Mouse (Mus musculus) G1E (cell line): ENCODE measurements around the gene Ptprc. TPM values are rescaled to one million over a fixed set of nuclear protein-coding genes. Genes with fewer than 3 reads are reported as not detected.

Source experiments
- ATAC-seq: 2 replicates; pipeline ENCODE4 v1.8.0; 2016; ENCODE audit warnings: mild to moderate bottlenecking; ENCODE audit not compliant: insufficient number of reproducible peaks, poor library complexity, low FRiP score, severe bottlenecking; ENCODE audit errors: extremely low read depth
- DNase-seq: peaks from one replicate; pipeline ENCODE4 v3.0.0; 2012; ENCODE audit warnings: low spot score
- H3K27me3 ChIP-seq: 2 replicates; pipeline ENCODE4 v1.6.1; 2012; ENCODE audit warnings: mild to moderate bottlenecking, low read length, inconsistent platforms; ENCODE audit not compliant: insufficient read depth
- H3K36me3 ChIP-seq: replicated peaks from 2 replicates; pipeline ENCODE3; 2012; ENCODE audit warnings: mild to moderate bottlenecking, inconsistent platforms
- H3K4me1 ChIP-seq: 2 replicates; pipeline ENCODE4 v1.6.1; 2012; ENCODE audit warnings: low read depth, low read length, inconsistent platforms, mixed read lengths; ENCODE audit not compliant: insufficient read depth
- H3K4me3 ChIP-seq: 2 replicates; pipeline ENCODE4 v1.5.1; 2012; ENCODE audit warnings: low read depth, mild to moderate bottlenecking, inconsistent platforms, low read length, moderate library complexity, mixed read lengths
- H3K9me3 ChIP-seq: replicated peaks from 2 replicates; pipeline ENCODE4 v1.6.1; 2012; ENCODE audit warnings: inconsistent platforms
- CTCF ChIP-seq: IDR thresholded peaks from 2 replicates; pipeline ENCODE4 v1.5.1; 2012; ENCODE audit warnings: low read depth, low read length, inconsistent platforms, mixed read lengths
- GATA1 ChIP-seq: IDR thresholded peaks from 2 replicates; pipeline ENCODE4 v1.6.1; 2012; ENCODE audit warnings: borderline replicate concordance, low read length, inconsistent platforms, mixed read lengths
- GATA2 ChIP-seq: IDR thresholded peaks from 2 replicates; pipeline ENCODE4 v1.6.1; 2012; ENCODE audit warnings: low read depth, low read length, inconsistent platforms, borderline replicate concordance
- POLR2AphosphoS5 ChIP-seq: IDR thresholded peaks from 2 replicates; pipeline ENCODE4 v1.6.1; 2012; ENCODE audit warnings: low read depth, low read length, inconsistent platforms; ENCODE audit not compliant: insufficient replicate concordance
- TAL1 ChIP-seq: conservative IDR thresholded peaks from 2 replicates; pipeline ENCODE4 v1.6.1; 2012; ENCODE audit warnings: low read depth, low read length, inconsistent platforms, mixed read lengths
- polyA plus RNA-seq: library from polyadenylated mRNA; stranded (reverse); fragments of >175 nt; gene quantifications from 2 replicates; pipeline ENCODE4 v1.2.3, GENCODE M21; 2012
- total RNA-seq, 2 experiments: library from RNA; stranded (forward) in 1 of 2; stranded (reverse) in 1 of 2; fragments of 200-1000 nt in 1 of 2; fragments of >200 nt in 1 of 2; fragmentation: Nextera tagmentation in 1 of 2; gene quantifications; 2 replicates each; pipeline ENCODE4 v1.2.3; 2014 to 2017

The Ptprc gene
- not detected in 2 replicates for total RNA-seq (2014; fragmentation: Nextera tagmentation)
- total RNA-seq (2017): 0.41 and 0.98 TPM in 2 replicates
- polyA plus RNA-seq: not detected in 2 replicates

DNA sequence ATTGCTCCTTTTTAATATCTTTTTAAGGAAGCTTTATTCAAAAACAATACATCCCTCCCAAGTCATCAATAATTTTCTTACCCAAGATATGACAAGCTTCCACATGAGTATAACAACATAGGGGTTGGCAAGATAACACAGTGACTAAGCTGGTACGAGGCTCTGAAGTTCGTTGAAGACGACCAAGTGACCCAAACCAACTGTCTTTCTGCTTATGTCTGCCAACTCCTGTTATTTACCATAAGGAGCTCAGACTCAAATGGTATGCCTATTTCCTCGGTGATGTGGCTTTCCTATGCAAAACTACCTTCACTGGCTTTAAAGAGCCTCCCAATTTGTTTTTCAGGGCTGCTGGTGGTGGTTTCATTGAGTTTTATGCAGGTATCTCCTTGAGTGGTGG lies at the start of gene Ptprc:
Gene Ptprc, minus strand, starts transcription at position 215 of the 400 bp plus-strand sequence.
- ATAC-seq (no peak), DNase-seq (no peak)
- Histone ChIP-seq H3K9me3 (peaks cover 15% of the 10 kb centered on the region), H3K36me3 (no peaks in the 10 kb centered on the region), H3K27me3 (no peaks in the 10 kb centered on the region), H3K4me1 (no peaks in the 10 kb centered on the region), H3K4me3 (no peak within 1 kb of the TSS)
- TF ChIP-seq GATA1 (no peak), CTCF (no peak), TAL1 (no peak), GATA2 (no peak), POLR2AphosphoS5 (no peak)

DNA sequence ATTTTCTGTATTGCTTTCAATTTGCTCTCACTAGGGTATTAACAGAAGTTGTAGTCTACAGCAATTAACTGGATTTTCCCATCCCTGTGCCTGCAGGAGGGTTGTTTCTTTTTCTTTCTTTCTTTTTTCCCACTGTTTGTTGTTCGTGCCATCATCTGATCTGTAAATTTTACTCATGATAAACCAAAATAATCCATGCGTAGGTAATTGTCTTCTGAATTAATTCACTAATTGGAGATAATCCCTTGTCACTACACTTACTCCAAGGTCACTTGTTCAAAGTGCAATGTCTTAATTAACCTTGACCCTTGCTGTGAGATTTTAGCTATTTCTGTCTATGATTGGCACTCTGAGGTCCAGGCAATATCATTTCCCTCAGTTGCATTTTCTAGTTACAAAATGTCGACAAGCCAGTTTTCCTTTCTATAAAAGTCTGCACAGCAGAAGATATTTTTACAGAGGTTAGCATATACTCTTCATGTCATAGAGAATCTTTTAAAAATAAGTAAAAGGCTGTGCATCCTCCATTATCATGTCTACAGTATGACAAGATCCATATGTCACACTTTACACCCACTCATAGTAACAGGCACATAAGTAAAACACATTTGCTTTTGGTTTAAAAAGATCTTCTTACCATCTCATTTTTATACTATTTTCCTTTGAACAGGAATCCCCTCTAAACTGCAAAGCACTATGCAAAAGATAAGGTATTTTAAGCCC lies 39.4 kb upstream of the Ptprc start:
- no peak for DNase-seq

DNA sequence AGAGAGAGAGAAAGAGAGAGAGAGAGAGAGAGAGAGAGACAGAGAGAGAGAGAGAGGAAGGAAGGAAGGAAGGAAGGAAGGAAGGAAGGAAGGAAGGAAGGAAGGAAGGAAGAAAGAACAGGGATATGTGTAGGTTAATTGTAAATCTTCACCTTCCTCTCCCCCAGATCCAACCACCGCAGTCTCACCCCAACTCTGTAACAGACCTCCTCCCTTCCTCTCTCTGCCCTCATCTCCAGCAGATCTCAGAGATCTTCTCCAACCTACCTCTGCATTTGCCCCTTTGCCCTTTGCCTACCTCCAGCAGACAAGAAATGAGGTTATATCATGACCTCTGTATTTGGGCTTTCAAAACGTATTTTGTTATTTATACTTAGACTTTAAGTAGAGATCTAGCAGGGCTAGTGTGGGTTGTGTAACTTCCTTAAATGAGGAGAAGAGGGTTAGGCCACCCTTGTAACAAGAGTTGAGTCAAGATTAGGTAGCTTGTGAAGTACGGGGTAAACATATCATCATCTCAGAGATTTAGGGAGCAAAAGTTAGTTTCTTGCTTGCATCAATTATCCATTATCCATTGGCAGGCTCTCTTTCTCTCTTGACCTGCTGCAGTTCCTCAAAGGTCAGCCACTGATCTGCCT lies 35.0 kb upstream of the Ptprc start:
- Histone ChIP-seq H3K4me3 (no peak overlapping the region), H3K9me3 (peaks cover 16% of the 10 kb centered on the region), H3K36me3 (no peaks in the 10 kb centered on the region), H3K4me1 (no peaks in the 10 kb centered on the region), H3K27me3 (no peaks in the 10 kb centered on the region)
- no peak for ATAC-seq
- DNase-seq: no peak
- TF ChIP-seq GATA1: no peak
- no peak for TF ChIP-seq POLR2AphosphoS5
- TF ChIP-seq GATA2: no peak
- no peak for TF ChIP-seq CTCF
- no peak for TF ChIP-seq TAL1

More for the DNA sequence above, 39.4 kb upstream of the Ptprc start:
- no peaks in the 10 kb centered on the region for H3K4me1 ChIP-seq
- H3K27me3 ChIP-seq: no peaks in the 10 kb centered on the region
- no peak for TF ChIP-seq POLR2AphosphoS5
- no peak for TF ChIP-seq CTCF
- no peak for TF ChIP-seq GATA1
- TF ChIP-seq TAL1: no peak
- TF ChIP-seq GATA2: no peak
- peaks cover 11% of the 10 kb centered on the region for H3K9me3 ChIP-seq
- no peaks in the 10 kb centered on the region for H3K36me3 ChIP-seq
- no peak for ATAC-seq
- H3K4me3 ChIP-seq: no peak overlapping the region

DNA sequence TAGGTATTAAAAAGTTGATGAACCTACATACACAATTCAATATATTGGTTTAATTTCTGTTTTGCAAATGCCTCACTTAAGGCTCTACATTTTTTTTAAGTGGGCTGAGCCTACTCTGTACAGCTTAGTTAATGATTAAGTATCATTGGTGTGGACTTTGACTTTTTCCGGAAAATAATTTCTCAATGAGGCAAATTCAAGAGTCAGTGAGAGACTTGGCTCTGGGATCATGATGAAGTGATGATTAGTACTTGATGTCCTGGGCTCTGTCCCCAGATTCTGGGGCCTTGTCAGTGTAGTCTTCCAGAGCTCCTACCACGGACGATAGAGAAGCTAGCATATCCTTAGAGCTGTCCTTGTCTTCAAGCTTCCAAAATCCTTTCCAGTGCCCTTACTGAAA lies 34.2 kb upstream of the Ptprc start:
- ATAC-seq: no peak
- Histone ChIP-seq H3K36me3 (no peaks in the 10 kb centered on the region), H3K4me3 (no peak overlapping the region), H3K9me3 (peaks cover 16% of the 10 kb centered on the region), H3K4me1 (no peaks in the 10 kb centered on the region), H3K27me3 (no peaks in the 10 kb centered on the region)
- DNase-seq: no peak
- no peak for TF ChIP-seq GATA2
- no peak for TF ChIP-seq CTCF
- TF ChIP-seq TAL1: no peak

DNA sequence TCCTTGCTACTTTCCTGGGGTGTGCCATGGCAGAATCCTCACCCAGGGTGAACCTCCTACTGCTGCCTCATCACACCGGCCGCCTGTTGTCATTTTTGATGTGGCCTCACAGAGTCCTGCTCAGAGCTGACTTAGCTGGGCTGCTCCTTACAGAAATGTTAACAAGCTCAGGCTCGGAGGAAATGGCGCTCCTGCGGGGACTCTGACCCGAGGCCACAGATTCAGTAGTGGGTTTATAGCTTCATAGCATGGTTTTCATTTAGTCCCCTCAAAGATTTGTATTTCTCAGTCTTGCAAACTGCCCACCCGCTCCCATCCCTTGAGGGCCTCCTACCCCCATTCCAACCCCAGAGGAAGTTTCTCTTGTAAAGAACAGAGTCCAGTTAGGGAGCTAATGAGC lies 30.5 kb upstream of the Ptprc start:
- Histone ChIP-seq H3K9me3 (peaks cover 10% of the 10 kb centered on the region), H3K36me3 (no peaks in the 10 kb centered on the region), H3K27me3 (no peaks in the 10 kb centered on the region), H3K4me3 (no peak overlapping the region), H3K4me1 (no peaks in the 10 kb centered on the region)
- ATAC-seq (no peak), DNase-seq (no peak)
- TF ChIP-seq CTCF (no peak), POLR2AphosphoS5 (no peak), GATA2 (no peak), TAL1 (no peak), GATA1 (no peak)

DNA sequence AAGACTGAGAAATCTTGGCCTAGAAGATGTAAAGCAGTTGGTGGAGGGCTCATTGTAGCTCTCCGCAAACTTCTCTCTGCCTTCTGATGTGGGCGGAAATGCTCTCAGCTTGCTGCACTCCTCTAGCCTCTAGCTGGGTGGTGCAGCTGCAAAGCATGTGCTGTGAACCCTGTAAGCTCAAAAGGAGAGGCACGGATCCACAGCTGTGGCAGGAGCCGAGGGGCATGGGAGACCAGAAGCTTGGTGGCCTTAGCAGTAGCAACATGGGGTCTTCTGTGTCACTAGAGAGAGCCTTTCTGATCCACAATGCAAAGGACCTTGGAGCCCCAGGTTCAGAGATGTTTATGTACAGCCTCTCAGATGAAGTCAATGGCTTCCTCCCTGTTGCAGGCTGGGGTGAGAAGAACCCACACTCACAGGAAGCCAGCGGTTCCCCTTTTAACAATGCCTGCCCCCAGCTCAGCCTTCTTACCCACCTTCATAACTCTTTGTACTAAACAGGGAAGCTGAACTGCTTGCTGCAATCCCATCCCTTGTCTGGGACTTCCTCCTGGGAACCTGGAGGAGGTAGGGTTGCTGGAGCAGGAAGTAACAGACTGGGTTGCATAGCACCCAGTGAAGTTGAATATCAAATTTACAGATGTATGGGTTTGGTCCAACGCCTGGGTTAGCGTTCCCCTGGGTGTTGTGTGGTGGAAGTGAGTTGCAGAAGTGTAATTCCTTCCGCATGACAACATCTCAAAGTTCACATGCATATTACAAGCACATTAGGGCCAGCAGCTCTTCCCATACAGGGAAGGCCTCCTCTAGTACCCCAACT lies 16.4 kb upstream of the Ptprc start:
- TF ChIP-seq GATA2: no peak
- TF ChIP-seq POLR2AphosphoS5: no peak
- TF ChIP-seq TAL1: no peak
- TF ChIP-seq GATA1: no peak
- no peak for TF ChIP-seq CTCF
- Histone ChIP-seq H3K4me1 (no peaks in the 10 kb centered on the region), H3K9me3 (peaks cover 33% of the 10 kb centered on the region), H3K36me3 (no peaks in the 10 kb centered on the region), H3K27me3 (no peaks in the 10 kb centered on the region), H3K4me3 (no peak overlapping the region)
- no peak for ATAC-seq
- DNase-seq: no peak
